Mouse (Mus musculus) CD4-positive, CD25-positive, alpha-beta regulatory T cell, adult 2 months (primary cell): ENCODE measurements around the gene Clec9a.
A peak's percentile ranks its signal among the peaks of the same experiment; 100 is the strongest.

Experiments used
- DNase-seq: peaks from one replicate; pipeline ENCODE4 v3.0.0-alpha.2; 2012; ENCODE audit warnings: low read depth, low spot score

Gene Clec9a

DNA sequence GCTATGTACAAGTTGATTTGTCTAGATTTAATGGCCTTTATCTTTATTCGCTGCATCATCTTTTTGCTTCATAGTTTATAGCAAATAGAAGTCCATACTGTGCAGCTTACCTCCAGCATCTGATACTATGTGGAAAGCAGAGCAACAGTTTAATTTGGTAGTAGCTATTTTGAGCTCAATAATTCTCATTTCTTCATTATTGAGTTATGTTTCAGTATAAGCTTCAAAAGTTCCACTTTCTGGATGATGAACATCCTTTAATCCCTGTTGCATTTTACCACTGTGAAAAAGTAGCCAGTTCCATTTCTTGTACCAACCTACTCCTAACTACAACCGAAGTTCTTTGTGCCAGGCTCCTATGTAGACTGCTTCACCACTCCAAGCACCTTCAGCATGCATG lies at the start of gene Clec9a:
Clec9a (plus strand) TSS at position 301 of the 400 bp plus-strand sequence.
- no peak for DNase-seq

DNA sequence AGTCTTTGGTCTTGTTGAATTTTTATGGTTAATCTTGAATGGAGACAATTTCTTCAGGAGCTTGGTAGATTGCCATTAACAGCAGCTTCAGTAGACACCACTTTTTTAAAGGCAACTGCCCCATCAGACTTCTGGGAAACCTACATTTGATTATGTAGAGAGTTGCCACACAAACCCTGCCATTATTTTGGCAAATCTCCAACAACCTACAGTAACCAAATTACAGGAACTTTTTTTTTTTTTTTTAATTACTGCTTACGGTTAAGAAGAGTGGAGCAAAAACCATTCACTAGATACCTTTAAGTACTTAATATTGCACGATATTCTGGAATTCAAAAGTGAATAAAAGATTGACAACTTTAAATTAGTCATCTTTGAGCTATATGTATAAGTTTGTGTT lies 49.1 kb upstream of the Clec9a start:
- no peak for DNase-seq

GRCm38 (mm10) chr6:129363942-129364341 lies 44.7 kb upstream of the Clec9a start:
- no peak for DNase-seq

GRCm38 (mm10) chr6:129365959-129366359 lies 42.7 kb upstream of the Clec9a start:
- DNase-seq, result peak; percentile 75

DNA sequence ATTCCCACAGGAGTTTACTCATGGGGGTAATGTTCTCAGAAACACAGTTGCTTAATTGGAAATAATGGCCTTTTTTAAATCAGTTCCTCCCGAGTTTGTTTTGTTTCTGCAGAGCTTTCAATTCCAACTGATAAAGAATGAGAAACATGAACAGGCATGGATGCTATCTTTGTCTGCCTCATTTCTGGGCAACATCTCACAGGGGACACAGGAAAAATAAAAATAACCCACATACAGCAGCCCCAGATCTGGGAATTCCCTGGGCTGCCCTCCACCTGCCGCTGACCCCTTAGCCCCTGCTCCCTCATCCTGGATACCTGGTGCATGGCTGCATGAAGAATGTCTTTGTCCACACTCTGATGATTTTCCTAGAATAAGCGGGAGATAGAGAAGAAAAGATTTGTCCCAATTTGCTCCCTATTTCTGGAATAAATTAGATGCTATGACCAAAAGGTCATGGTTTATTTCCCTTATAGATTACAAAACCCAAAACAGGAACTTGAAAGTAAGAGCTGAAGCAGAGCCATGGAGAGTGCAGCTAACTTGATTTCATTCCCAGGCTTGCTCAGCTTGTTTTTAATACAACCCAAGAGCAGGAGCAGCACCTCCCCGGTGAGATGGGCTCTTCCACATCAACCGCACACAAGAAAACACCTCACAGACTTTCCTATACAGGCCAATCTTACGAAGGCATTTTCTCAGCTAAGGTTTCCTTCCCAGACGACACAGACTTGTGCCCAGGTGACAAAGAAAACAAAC lies 39.1 kb upstream of the Clec9a start:
- DNase-seq, result no peak

DNA sequence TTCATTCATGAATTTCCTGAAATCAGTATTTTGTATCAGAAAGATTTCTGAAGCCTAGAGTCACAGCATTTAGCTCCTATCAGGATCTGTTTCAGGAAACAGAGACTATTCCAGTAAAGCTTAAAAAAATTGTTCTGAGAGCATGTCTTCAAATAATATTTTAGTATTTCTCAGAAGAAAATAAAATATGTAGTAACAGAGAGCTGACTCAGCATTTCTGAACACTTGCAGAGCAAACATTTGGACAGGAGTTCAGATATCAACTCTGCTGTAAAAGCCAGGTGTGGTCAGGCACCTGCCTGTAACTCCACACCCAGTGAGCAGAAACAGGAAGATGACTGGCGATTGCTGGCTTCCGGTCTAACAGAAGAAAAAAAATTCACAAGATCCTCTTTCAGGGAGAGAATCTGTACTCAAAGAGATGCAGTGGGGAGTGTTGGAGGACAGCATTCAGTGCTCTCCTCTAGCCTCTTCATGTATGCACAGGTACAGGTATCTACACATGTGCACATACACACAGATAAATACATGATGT lies 33.7 kb upstream of the Clec9a start:
- no peak for DNase-seq

DNA sequence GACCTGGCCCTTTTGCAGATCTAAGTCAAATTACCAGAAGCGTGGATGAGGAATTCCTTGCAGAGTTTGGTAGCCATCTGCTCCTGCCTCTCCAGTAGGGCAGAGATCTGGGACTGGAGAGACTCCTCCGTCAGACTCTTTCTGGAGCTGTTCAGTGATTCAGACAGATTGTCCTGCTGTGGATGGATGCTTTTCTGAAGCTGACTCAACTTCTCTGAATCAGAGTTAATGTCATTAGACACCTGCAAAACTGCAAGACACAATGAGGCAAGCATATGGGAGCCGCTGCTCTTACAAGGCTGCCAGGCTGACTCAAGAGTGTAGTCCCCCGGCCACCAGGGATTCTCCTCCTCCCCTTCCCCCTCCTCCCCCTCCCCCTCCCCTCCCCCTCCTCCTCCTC lies 28.2 kb upstream of the Clec9a start:
- DNase-seq, result no peak

GRCm38 (mm10) chr6:129381736-129382135 lies 26.9 kb upstream of the Clec9a start:
- no peak for DNase-seq

GRCm38 (mm10) chr6:129383466-129383865 lies 25.2 kb upstream of the Clec9a start:
- no peak for DNase-seq

- DNase-seq, result no peak
Measured at GRCm38 (mm10) chr6:129385000-129385399, 23.7 kb upstream of the Clec9a start.

DNA sequence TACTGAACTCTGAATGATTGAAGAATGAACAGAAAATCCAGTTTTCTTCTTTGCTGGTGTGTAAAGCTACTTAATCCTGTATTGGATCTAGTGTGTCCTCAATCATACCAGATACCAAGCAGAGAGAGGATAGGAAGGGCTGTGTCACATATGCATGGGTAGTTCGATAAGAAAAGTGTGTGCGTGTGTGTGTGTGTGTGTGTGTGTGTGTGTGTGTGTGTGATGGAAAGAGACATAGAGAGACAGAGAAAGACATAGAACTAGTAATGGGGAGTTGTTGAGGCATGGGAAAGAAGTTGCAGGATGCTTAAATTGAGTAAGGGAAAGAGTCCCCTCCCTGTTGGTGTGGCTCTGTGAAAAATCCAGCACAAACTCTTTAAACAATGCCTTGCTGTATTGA lies 22.9 kb upstream of the Clec9a start, which contains the start of gene Clec12b:
Clec12b (minus strand) TSS at position 101 of the 400 bp plus-strand sequence.
- no peak for DNase-seq

- peak; percentile 20 for DNase-seq
Measured at GRCm38 (mm10) chr6:129393087-129393720, 15.5 kb upstream of the Clec9a start.

DNA sequence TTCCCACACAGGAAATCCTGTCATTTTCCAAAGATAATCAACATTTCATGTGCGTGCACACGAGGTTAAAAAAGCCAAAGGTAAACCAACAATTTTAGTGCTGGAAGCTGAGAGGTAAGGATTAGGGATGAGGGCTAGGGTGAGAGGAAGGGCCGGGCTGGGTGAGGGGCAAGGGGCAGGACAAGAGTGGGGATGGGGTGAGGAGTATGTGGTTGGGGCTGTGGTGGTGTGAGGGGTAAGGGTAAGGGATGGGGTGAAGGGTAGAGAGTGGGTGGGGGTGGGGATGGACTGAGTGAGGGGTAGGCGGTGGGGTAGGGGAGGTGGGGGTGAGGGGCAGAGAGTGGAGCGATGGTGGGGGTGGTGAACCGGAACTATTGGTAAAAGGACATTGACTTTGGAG lies 14.9 kb upstream of the Clec9a start:
- DNase-seq, result no peak

DNA sequence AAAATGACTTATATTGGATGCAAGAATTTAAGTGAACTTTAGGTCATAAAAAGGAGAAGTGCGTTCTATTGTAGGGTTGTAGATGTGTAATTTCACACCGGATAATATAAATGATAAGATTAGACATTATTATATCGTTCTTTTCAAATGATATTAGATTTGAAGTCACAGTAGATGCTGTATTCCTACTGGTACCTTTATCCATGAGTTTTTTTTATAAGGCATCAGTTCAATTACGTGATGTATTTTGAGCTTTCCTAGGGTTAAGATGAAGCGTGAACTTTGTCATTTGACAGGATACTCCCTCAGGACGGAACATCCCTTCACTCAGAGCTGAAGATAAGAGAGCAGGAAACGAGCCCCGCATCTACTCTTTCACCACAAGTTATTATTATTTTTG lies 11.7 kb upstream of the Clec9a start, which contains the start of gene Clec1b:
Clec1b (plus strand) TSS at position 301 of the 400 bp plus-strand sequence.
- no peak for DNase-seq

DNA sequence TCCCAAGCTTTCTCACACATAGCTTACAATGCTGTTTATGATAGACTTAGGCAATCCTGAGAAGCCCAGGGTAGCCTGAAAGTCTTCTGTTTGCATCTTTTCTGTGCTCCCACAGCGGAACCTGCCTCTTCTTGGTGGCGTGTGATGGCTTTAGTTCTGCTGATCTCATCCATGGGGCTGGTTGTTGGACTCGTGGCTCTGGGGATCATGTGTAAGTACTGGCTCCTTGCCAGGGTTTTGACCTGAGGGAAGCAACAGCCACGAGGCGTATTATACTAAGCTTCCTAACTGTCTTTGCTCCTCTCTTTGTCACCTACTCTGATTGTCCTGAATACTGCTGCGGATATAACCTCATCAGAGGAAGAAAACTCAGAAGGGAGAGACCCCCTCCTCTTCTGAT lies 8.7 kb upstream of the Clec9a start:
- no peak for DNase-seq

DNA sequence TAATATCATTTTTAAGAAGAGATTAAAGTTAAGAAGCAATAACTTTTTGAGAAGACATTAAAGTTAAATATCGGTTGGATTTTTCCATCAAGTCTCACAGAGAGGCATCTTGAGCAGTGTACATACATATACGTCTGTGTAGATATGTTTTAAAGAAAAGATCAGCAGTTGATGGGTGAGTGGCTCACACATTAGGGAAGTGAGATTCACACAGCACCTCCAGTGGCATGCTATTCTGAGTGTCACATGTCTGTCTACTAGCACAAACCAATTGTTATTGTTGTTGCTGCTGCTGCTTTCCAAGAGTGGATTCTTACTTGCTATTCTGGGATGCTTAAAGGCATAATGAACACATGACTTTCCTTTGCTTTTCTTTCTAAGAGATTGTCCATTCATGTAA lies 6.3 kb upstream of the Clec9a start:
- no peak for DNase-seq

DNA sequence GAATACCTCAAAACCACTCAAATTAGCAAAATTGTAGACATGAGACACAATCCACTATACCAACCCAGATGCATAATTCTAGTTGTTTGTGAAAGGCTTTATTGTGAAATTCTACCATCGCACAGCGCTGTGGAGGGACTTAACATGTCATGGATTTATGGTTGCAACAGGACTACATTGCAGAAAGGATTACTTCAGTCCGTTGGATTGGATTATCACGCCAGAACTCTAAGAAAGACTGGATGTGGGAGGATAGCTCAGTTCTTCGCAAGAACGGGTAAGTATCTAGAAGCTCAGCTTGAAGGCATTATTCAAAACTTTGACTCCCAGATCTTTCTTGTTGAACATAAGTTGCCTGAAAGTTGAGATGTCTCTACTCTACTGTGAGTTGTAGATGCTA lies 5.3 kb upstream of the Clec9a start:
- DNase-seq, result no peak

DNA sequence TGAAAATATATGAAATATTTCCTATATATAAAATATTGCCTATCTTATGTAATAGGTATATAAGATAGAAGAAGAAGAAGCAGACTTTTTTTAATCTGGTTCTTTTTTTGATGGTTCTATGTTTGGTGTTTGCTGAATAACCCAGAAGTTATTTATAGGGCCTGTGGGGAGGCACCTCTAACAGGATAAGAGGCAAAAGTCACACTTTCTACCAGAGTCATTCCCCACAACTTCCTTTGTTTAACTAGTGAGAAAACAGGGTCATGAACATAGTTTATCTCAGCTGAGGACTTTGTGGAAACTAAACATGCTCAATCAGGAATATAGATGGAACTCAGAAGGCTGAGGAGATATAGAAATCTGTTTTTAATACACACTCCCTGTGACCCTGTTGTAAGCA lies 2.7 kb upstream of the Clec9a start:
- DNase-seq, result no peak

- DNase-seq, result no peak
Measured at GRCm38 (mm10) chr6:129407324-129407723, 1.3 kb upstream of the Clec9a start.

GRCm38 (mm10) chr6:129414177-129414576 lies 5.5 kb downstream of the Clec9a start:
- DNase-seq, result no peak

DNA sequence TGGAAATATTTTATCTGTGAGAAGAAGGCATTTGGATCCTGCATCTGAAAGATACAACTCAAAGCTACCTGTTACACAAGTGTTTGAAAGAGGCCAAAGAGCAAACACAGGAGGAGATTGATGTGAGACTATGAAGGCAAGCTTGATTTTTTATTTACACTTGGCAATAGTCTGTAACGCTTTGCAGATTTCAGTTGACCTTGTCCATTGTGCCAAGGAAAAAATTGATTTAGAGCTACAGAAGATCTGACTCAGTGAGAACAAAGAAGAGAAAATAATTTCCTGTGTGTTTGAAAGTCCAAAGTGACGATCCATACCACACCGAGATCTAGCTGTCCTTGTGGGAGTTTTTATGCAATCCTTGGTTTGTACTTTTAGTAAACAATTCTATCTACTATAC lies 13.6 kb downstream of the Clec9a start:
- DNase-seq, result no peak

GRCm38 (mm10) chr6:129423040-129423733 lies 14.5 kb downstream of the Clec9a start:
- DNase-seq, result no peak
